Mouse (Mus musculus) MEL (cell line): ENCODE data around the gene Arnt2. TPM values are rescaled to one million over a fixed set of nuclear protein-coding genes. Genes with fewer than 3 reads are reported as not detected.
A peak's percentile ranks its signal among the peaks of the same experiment; 100 is the strongest.

ENCODE experiments used
- DNase-seq: peaks from one replicate; pipeline ENCODE4 v3.0.0; 2011; ENCODE audit warnings: low read depth, low spot score
- H3K27ac ChIP-seq: 2 replicates; pipeline ENCODE4 v1.5.1; 2012; ENCODE audit warnings: low read depth, mild to moderate bottlenecking, control low read depth, low read length, moderate library complexity; ENCODE audit not compliant: control insufficient read depth
- H3K27me3 ChIP-seq, 2 experiments: fragments of 150-350 bp in 1 of 2; sonication (generic) in 1 of 2; 2 replicates each; pipeline ENCODE4 v1.6.1; 2012; ENCODE audit warnings: low read length in 2 of 2, mild to moderate bottlenecking in 2 of 2, improper control_type of control experiment in 1 of 2, moderate library complexity in 1 of 2; ENCODE audit not compliant: insufficient read depth in 2 of 2, control insufficient read depth in 1 of 2
- H3K36me3 ChIP-seq, 2 experiments: 2 replicates each; pipeline ENCODE4 v1.6.1; 2012 to 2014; ENCODE audit warnings: low read length in 2 of 2, improper control_type of control experiment in 1 of 2, inconsistent platforms in 1 of 2, mild to moderate bottlenecking in 1 of 2; ENCODE audit not compliant: insufficient read depth in 2 of 2, control insufficient read depth in 1 of 2
- H3K4me1 ChIP-seq, 2 experiments: fragments of 150-350 bp in 1 of 2; sonication (generic) in 1 of 2; 2 replicates each; pipeline ENCODE4 v1.6.1; 2012; ENCODE audit warnings: low read length in 2 of 2, improper control_type of control experiment in 1 of 2, mild to moderate bottlenecking in 1 of 2; ENCODE audit not compliant: insufficient read depth in 2 of 2, control insufficient read depth in 1 of 2
- H3K4me3 ChIP-seq, 2 experiments: fragments of 150-350 bp in 1 of 2; sonication (generic) in 1 of 2; 2 replicates each; pipeline ENCODE4 v1.5.1; 2012; ENCODE audit warnings: low read depth in 2 of 2, low read length in 2 of 2, mild to moderate bottlenecking in 2 of 2, moderate library complexity in 2 of 2, control low read depth in 1 of 2, improper control_type of control experiment in 1 of 2; ENCODE audit not compliant: control insufficient read depth in 1 of 2, insufficient read depth in 1 of 2
- H3K79me2 ChIP-seq: 2 replicates; pipeline ENCODE4 v1.6.1; 2012; ENCODE audit warnings: mild to moderate bottlenecking, low read length, moderate library complexity; ENCODE audit not compliant: control insufficient read depth, poor library complexity, insufficient read depth
- H3K9ac ChIP-seq: 2 replicates; pipeline ENCODE4 v1.6.1; 2012; ENCODE audit warnings: low read depth, mild to moderate bottlenecking, control low read depth, low read length, moderate library complexity; ENCODE audit not compliant: control insufficient read depth, poor library complexity, severe bottlenecking
- H3K9me3 ChIP-seq: fragments of 150-350 bp; sonication (generic); replicated peaks from 2 replicates; pipeline ENCODE4 v1.6.1; 2012; ENCODE audit warnings: mild to moderate bottlenecking, low read length, improper control_type of control experiment, moderate library complexity; ENCODE audit not compliant: insufficient read depth
- CHD2 ChIP-seq: IDR thresholded peaks from 2 replicates; pipeline ENCODE4 v1.6.1; 2011; ENCODE audit warnings: low read length, improper control_type of control experiment
- CTCF ChIP-seq, 3 experiments: IDR thresholded peaks in 2 of 3; conservative IDR thresholded peaks in 1 of 3; 2 replicates each; pipeline ENCODE4 v1.5.1; 2011 to 2012; ENCODE audit warnings: low read length in 3 of 3, low read depth in 2 of 3, mild to moderate bottlenecking in 2 of 3, improper control_type of control experiment in 1 of 3, inconsistent platforms in 1 of 3, mixed read lengths in 1 of 3, moderate library complexity in 1 of 3; ENCODE audit not compliant: control insufficient read depth in 1 of 3, insufficient read depth in 1 of 3, poor library complexity in 1 of 3, severe bottlenecking in 1 of 3
- E2F4 ChIP-seq: IDR thresholded peaks from 2 replicates; pipeline ENCODE4 v1.6.1; 2011; ENCODE audit warnings: low read depth, low read length, improper control_type of control experiment, borderline replicate concordance
- ETS1 ChIP-seq: IDR thresholded peaks from 2 replicates; pipeline ENCODE4 v1.6.1; 2012; ENCODE audit warnings: low read depth, mild to moderate bottlenecking, inconsistent platforms, low read length, improper control_type of control experiment, moderate library complexity
- HCFC1 ChIP-seq: IDR thresholded peaks from 2 replicates; pipeline ENCODE4 v1.6.1; 2012; ENCODE audit warnings: low read depth, mild to moderate bottlenecking, inconsistent platforms, low read length, improper control_type of control experiment, moderate library complexity
- MAFK ChIP-seq: IDR thresholded peaks from 2 replicates; pipeline ENCODE4 v1.6.1; 2011; ENCODE audit warnings: low read depth, mild to moderate bottlenecking, low read length, improper control_type of control experiment, borderline replicate concordance
- MEF2A ChIP-seq: IDR thresholded peaks from 2 replicates; pipeline ENCODE4 v1.6.1; 2014; ENCODE audit warnings: low read depth, mild to moderate bottlenecking, inconsistent platforms, low read length, improper control_type of control experiment; ENCODE audit not compliant: poor library complexity, insufficient replicate concordance, severe bottlenecking; ENCODE audit errors: extremely low read depth
- NRF1 ChIP-seq: IDR thresholded peaks from 2 replicates; pipeline ENCODE4 v1.6.1; 2014; ENCODE audit warnings: low read depth, mild to moderate bottlenecking, inconsistent platforms, low read length, improper control_type of control experiment, moderate library complexity; ENCODE audit not compliant: poor library complexity, insufficient read depth, severe bottlenecking
- RAD21 ChIP-seq: IDR thresholded peaks from 2 replicates; pipeline ENCODE4 v1.6.1; 2011; ENCODE audit warnings: mild to moderate bottlenecking, low read depth, low read length, improper control_type of control experiment
- SMC3 ChIP-seq: IDR thresholded peaks from 2 replicates; pipeline ENCODE4 v1.6.1; 2011; ENCODE audit warnings: low read depth, low read length, improper control_type of control experiment
- UBTF ChIP-seq: IDR thresholded peaks from 2 replicates; pipeline ENCODE4 v1.6.1; 2012; ENCODE audit warnings: low read depth, mild to moderate bottlenecking, inconsistent platforms, low read length, improper control_type of control experiment, moderate library complexity, borderline replicate concordance; ENCODE audit not compliant: insufficient read depth
- USF2 ChIP-seq, 2 experiments: IDR thresholded peaks; 2 replicates each; pipeline ENCODE4 v1.6.1; 2011 to 2012; ENCODE audit warnings: improper control_type of control experiment in 2 of 2, low read length in 2 of 2, borderline replicate concordance in 1 of 2, inconsistent platforms in 1 of 2, low read depth in 1 of 2, mild to moderate bottlenecking in 1 of 2; ENCODE audit not compliant: insufficient read depth in 1 of 2
- ZC3H11A ChIP-seq: IDR thresholded peaks from 2 replicates; pipeline ENCODE4 v1.6.1; 2012; ENCODE audit warnings: low read depth, mild to moderate bottlenecking, inconsistent platforms, low read length, improper control_type of control experiment
- ZKSCAN1 ChIP-seq: IDR thresholded peaks from 2 replicates; pipeline ENCODE4 v1.6.1; 2012; ENCODE audit warnings: low read depth, mild to moderate bottlenecking, inconsistent platforms, low read length, improper control_type of control experiment, moderate library complexity
- polyA plus RNA-seq, 2 experiments: library from polyadenylated mRNA; stranded (reverse) in 1 of 2; unstranded in 1 of 2; fragments of >175 nt in 1 of 2; fragments of >200 nt in 1 of 2; gene quantifications; 2 replicates each; pipeline versions ENCODE4 v1.2.1 to v1.2.4; 2012; ENCODE audit warnings: low replicate concordance in 2 of 2, low read depth in 1 of 2; ENCODE audit not compliant: insufficient read length in 2 of 2, insufficient read depth in 1 of 2, missing spikeins in 1 of 2
- total RNA-seq: library from RNA; depleted of rRNA; stranded (reverse); fragments of 300-350 nt; gene quantifications from 2 replicates; pipeline ENCODE4 v1.2.3, GENCODE M21; 2012

Arnt2 gene
- total and polyA plus RNA-seq, 3 experiments = not detected

DNA sequence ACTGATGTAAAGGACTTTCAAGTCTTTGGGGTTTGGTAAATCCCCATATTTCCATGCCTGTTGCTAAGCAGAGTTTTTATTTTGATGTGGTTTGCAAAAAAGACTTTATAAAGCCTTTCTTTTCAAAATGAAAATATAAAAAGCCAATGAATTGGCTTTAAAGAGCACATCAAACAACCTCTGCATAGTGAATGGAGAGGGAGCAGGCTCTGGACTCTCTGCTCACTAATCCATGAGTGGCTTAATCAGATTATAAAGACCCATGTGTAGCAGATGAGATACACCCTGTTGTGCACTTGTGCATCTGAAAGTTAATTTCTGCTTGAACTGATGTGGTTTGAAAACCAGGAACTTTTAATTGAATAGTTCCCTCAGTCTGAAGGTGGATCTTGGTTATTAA lies 38.5 kb upstream of the Arnt2 start:
- Histone ChIP-seq H3K9ac (no peak overlapping the region), H3K79me2 (no peaks in the 10 kb centered on the region), H3K9me3 (no peaks in the 10 kb centered on the region), H3K36me3 (no peaks in the 10 kb centered on the region), H3K4me3 (no peak overlapping the region), H3K27ac (no peak overlapping the region), H3K4me1 (no peaks in the 10 kb centered on the region), H3K27me3 (no peaks in the 10 kb centered on the region)
- TF ChIP-seq E2F4 (no peak), SMC3 (no peak), CHD2 (no peak), HCFC1 (no peak)
- no peak for DNase-seq

DNA sequence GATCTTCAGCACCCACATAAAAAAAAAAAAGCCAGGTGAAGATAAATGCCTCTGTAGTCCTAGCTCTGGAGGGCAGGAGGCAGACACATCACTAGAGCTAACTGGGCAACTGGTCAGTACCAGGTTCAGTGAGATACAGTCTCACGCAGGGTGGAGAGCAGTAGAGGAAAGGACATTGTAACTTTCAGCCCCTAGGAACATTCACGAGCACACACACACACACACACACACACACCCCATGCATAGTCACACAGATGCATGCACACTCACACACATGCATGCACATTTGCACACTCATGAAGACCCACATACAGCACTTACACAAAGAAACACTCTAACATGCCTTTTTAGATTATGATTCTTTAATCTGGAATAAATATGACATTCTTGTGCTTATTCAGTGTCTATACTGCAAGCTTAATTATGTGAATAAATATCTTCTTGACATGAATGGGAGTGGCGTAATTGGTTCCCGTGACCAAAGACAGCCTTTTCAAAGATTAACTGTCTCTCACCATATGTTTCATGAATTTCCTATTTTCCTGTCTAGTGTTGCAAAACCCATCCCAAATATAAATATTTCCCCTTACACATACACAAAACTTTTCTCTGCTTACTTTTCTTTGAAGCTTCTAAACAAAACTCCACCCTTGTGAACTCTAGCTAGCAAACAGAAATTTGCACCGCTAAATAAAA lies 37.9 kb upstream of the Arnt2 start:
- no peak for DNase-seq
- Histone ChIP-seq H3K36me3 (no peaks in the 10 kb centered on the region), H3K27me3 (no peaks in the 10 kb centered on the region), H3K9ac (no peak overlapping the region), H3K4me1 (no peaks in the 10 kb centered on the region), H3K4me3 (no peak overlapping the region), H3K79me2 (no peaks in the 10 kb centered on the region)
- TF ChIP-seq HCFC1 = no peak
- no peak for TF ChIP-seq MEF2A
- no peak for TF ChIP-seq ETS1
- no peak for TF ChIP-seq ZKSCAN1
- no peak for TF ChIP-seq USF2 (IDR thresholded peaks at IDR 0.05; ENCODE audit: borderline replicate concordance in 1 of 2, insufficient read depth in 1 of 2, low read depth in 1 of 2, low read length in 2 of 2)
- no peak for TF ChIP-seq MAFK
- TF ChIP-seq UBTF = no peak
- no peak for TF ChIP-seq SMC3
- TF ChIP-seq, all 39 proteins: peak for 0
- H3K27ac ChIP-seq = no peak overlapping the region
- H3K9me3 ChIP-seq = no peaks in the 10 kb centered on the region

DNA sequence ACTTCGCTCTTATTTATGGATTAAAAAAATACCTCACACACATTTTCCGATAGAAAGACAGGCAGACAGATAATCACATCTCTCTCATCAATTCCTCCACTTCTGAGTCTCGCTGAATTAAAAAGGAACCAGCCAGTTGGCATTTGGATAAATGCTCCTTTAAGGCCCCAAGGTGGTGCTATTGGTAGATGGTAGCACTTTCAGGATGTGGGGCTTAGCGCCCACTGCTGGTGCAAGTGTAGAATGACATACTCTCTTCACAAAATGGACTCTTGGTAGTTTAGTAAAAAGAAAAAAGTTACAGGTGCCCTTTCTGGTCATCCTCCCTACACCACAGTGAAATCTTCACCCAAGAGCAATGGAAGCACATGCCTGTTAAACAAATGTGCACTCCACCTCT lies 37.1 kb upstream of the Arnt2 start:
- peak; percentile 52 for DNase-seq
- no peaks in the 10 kb centered on the region for H3K4me1 ChIP-seq
- no peak overlapping the region for H3K27ac ChIP-seq
- TF ChIP-seq NRF1 = no peak
- peak; percentile 42 for TF ChIP-seq RAD21
- peak; percentile 62 for TF ChIP-seq SMC3
- peak; percentile 58 to 94 (median 61) for TF ChIP-seq CTCF (IDR thresholded peaks at IDR 0.05 in 2 of 3, conservative IDR thresholded peaks at IDR 0.05 in 1 of 3; ENCODE audit: control insufficient read depth in 1 of 3, insufficient read depth in 1 of 3, low read depth in 2 of 3, low read length in 3 of 3, poor library complexity in 1 of 3, severe bottlenecking in 1 of 3)
- TF ChIP-seq ZC3H11A = 0 out of 2 replicates have a peak, but pooled peaks have one; percentile 31
- TF ChIP-seq, all 39 proteins: peak for 4
- Histone ChIP-seq H3K4me3 (no peak overlapping the region), H3K36me3 (no peaks in the 10 kb centered on the region), H3K9ac (no peak overlapping the region), H3K27me3 (no peaks in the 10 kb centered on the region), H3K79me2 (no peaks in the 10 kb centered on the region), H3K9me3 (no peaks in the 10 kb centered on the region)
